Mouse (Mus musculus) layer of hippocampus, adult 11-12 months (tissue): ENCODE results near the gene Sclt1.

Experiments
- DNase-seq: peaks from one replicate; pipeline ENCODE4 v3.0.0; 2022; ENCODE audit warnings: low spot score

Gene Sclt1

GRCm38 (mm10) chr3:41606330-41606664 lies 136.0 kb downstream of the Sclt1 start:
- no peak for DNase-seq

DNA sequence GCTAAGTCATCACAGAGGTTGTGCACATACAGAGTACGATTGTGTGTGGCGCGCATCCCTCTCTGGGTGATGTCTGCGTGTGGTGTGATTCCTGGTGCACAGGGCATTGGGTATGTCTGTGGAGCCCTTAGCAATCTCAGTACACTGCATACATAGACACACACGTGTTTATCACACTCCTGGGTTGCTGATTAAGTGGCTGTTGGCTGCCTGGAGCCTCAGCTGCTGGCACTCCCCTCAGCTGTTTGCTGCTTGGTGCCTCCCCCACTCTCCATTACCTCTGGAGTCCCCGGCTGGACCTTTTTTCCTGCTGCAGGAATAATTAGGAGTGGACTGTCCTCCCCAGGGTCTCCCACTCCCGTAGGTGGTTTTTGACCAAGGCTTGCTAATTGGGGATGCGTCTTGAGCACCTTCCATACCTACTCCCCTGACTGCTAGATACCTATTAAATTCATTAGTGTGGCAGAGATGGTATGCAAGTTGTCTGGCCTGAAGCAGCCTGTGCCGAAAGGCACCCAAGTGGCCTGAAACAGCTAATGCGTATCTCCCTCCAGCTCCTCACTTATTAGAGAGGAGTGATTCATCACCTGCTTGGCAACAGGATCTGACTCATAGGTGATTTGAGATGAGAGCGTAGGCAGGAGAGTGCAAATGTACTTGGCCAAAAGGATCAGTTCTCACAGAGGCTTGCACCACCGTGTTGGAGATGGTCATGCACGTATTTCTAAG lies 136.5 kb downstream of the Sclt1 start:
- DNase-seq: no peak

DNA sequence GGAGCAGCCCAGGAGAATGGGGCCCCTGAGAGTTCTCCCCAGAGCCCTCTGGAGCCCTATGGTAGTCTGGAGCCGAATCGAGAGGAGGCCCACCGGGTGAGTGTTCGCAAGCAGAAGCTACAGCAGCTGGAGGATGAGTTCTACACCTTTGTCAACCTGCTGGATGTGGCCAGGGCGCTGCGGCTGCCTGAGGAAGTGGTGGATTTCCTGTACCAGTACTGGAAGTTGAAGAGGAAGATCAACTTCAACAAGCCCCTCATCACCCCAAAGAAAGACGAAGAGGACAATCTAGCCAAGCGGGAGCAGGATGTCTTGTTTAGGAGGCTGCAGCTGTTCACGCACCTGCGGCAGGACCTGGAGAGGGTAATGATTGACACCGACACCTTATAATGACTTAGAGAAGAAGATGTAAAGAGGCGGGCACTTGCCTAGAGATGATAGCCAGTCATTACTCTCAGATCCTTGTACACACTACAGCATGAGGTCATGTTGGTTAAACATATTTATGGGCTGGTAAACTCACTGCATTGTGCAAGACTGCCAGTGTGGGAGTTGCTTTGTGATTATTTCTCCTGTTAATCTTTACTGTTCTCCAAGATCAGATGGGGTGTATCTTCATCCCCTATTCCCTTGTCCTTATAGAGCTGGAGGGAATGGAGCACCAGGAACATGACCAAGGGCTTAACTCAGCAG lies 137.5 kb downstream of the Sclt1 start:
- DNase-seq: no peak

- DNase-seq: no peak
These were observed 138.8 kb downstream of the Sclt1 start for GRCm38 (mm10) chr3:41603470-41604019.

DNA sequence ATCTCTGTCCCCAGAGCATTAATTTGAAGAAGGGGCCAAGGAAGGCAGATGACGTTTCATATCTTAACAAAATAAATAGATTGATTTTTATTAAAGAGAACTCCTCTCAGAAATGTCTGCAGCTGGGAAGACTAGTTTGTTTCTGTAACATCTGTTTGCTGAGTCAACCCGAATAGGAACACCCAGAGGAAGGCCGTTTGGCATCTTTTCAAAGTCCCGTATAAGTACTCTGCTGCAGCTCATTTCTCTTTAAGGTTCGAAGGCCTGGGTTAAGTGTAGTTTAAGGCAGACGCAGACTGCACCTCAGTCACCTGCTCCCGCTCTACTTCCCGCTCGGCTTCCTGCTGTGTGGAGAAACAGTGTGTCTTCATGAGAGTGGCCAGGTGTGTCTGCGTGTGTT lies 139.4 kb downstream of the Sclt1 start:
- no peak for DNase-seq

GRCm38 (mm10) chr3:41601226-41602020 lies 140.9 kb downstream of the Sclt1 start:
- DNase-seq: no peak

DNA sequence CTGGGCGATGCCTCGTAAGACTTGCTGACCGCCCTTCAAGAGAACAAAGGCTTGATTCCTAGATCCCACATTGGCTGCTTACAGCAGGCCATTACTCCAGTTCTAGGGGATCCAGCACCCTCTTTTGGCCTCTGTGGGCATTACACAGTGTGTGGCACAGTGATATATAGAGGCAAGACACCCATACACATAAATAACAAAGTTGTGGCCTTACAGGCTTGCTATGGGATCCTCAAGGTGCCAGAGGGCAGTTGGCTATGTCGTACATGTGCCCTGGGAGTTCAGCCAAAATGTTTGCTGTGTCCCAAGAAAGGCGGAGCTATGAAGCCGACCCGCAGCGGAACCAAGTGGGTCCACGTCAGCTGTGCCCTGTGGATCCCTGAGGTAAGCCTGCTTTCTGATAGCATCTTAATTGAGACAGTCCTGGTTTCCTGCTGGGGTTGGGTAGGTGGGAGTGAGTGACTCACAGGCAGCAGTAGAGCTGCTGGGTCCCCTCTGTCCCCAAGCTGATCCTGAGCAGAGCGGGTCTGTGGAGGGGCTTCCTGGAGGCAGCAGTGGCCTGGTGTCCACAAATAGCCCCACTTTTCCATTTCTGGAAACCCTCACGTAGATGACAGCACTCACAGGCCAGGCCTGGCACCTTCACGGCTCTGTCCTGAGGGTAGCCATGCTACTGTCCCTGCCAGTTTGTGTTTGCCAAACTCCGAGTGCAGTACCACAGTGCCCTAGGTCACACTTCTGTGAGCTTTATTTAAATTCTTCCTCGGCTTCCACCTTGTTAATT lies 142.3 kb downstream of the Sclt1 start:
- DNase-seq: peak; percentile 69

GRCm38 (mm10) chr3:41599226-41599625 lies 143.1 kb downstream of the Sclt1 start:
- DNase-seq: no peak

GRCm38 (mm10) chr3:41598412-41598811 lies 143.9 kb downstream of the Sclt1 start:
- DNase-seq: no peak

- no peak for DNase-seq
These were observed 145.3 kb downstream of the Sclt1 start for GRCm38 (mm10) chr3:41597036-41597435.

DNA sequence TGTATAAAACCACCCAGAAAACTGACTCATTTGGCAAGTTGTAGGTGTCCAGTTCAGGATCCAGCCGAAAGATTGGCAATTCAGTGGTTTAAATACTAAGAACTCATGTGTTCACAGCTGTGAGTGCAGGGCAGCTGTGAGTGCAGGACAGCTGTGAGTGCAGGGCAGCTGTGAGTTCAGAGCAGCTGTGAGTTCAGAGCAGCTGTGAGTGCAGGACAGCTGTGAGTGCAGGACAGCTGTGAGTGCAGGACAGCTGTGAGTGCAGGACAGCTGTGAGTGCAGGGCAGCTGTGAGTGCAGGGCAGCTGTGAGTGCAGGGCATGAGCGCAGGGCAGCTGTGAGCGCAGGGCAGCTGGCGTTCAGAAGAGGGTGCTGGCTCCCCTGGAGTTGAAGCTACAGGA lies 147.3 kb downstream of the Sclt1 start:
- no peak for DNase-seq

GRCm38 (mm10) chr3:41594097-41594879 lies 148.0 kb downstream of the Sclt1 start:
- DNase-seq: no peak

- DNase-seq: no peak
These were observed 149.5 kb downstream of the Sclt1 start for GRCm38 (mm10) chr3:41592805-41593204.

DNA sequence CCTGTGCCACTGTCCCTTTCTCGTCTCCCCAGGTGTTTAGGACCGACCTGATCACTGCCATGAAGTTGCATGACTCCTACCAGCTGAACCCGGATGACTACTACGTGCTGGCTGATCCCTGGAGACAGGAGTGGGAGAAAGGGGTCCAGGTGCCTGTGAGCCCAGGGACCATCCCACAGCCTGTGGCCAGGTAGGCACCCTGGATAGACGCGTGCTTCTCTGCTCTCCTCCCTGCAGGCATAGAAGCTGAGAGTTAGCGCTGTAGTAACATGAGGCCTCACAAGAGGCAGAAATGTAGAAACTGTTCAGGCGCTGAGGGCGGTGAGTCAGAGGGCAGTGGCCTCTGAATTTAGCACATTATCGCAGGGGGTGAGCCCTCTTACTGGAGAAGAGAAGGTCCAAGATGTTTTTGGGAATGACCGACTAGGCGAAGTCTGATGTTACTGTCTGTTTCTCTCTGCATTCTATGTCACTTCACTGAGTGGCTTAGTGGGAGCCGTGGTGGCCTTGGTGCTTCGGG lies 150.6 kb downstream of the Sclt1 start:
- no peak for DNase-seq

DNA sequence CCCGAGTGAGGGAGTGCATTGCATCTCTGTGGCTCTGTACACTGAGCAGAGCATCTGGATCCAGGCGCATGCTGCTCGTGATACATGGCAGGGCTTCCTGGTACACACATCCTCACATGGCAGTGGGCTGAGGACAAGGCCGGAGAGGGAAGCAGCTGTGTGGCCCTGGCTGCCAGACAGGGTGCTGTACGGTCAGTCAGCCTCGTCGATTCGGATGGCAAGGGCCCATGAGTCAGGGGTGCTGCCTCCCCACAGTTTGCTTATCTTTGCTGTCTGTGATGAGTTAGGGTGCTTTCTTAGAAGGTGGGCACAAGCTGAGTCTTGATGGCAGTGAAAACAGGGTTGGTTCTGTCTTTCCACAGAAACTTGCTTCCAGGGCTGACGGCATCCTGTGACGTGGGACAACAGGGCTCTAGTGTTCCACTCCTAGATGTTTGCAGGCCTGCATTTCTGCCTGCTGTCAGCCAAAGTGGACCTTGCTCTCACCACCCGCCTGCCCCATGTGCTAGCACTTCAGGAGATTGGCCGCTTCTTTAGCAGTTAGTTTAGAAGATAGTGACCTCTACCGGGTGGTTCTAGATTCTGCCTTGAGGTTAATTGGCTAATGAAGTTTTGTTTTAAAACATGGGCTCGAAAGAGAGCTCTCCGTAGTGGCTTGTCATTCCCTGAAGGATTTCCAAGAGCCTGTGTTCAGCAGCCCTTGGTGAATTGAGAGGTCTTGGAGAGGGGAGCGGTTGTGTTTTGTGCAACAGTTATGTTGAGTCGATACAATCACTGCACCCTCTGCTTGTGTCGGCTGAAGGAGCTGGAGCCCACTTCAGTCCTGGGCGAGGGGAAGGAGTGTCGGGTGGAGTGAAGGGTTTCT lies 151.4 kb downstream of the Sclt1 start:
- peak; percentile 47 for DNase-seq

GRCm38 (mm10) chr3:41589988-41590387 lies 152.3 kb downstream of the Sclt1 start:
- no peak for DNase-seq

DNA sequence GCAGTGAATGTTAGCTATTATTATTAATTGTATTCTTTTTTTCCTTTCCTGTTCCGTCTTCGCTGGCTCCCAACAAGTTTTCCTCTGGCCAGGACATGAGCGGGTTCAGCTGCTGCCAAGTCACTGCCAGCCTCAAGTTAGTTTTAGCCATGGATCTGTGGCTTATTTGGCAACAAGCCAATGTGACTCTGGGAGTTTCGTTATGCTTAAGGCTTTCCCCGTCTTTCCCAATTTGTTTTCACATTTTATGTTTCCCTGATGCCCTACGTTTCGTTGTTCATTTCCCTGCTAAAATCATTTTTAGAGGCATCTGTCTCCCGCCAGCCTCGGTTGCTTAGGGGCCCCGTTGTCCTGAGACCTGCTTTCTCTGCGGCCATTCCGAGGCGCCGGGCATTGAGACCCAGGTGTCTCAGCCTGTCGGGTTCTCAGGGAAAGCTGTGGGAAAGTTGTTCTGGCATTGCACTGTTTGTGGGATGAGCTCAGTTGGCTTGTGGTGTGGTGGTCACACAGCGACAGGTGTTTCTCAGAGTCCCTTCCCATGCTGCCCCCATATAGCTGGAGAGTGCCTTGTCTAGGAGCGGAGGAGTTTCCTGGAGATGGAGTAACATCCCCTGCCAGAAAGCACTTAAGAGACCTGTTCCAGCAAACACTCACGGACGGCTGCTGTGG lies 152.9 kb downstream of the Sclt1 start:
- no peak for DNase-seq

GRCm38 (mm10) chr3:41588495-41588894 lies 153.8 kb downstream of the Sclt1 start:
- no peak for DNase-seq

- DNase-seq: no peak
These were observed 154.7 kb downstream of the Sclt1 start for GRCm38 (mm10) chr3:41587588-41587987.
